Mouse (Mus musculus): ENCODE measurements around the gene Rhbg. TPM values are rescaled to one million over a fixed set of nuclear protein-coding genes. Genes with fewer than 3 reads are reported as not detected.
A peak's percentile ranks its signal among the peaks of the same experiment; 100 is the strongest.

The Rhbg gene
- polyA plus RNA-seq, 1 experiment from 2014 or later = 1.2 TPM

- Histone ChIP-seq H3K36me3 (ENCODE audit: control insufficient read depth, insufficient read depth, low read length) (no peaks in the 10 kb centered on the region), H3K4me2 (ENCODE audit: low read depth) (peak overlapping the region; percentile 73), H3K9me3 (ENCODE audit: control insufficient read depth, low read length) (no peaks in the 10 kb centered on the region), H3K9ac (ENCODE audit: low read length) (peak overlapping the region; percentile 88), H3K4me3 (ENCODE audit: low read depth, low read length) (peak overlapping the region; percentile 59), H3K27ac (ENCODE audit: low read depth, low read length) (peak overlapping the region; percentile 97), H3K27me3 (ENCODE audit: control insufficient read depth, insufficient read depth, low read length) (peaks cover 89% of the 10 kb centered on the region), H3K4me1 (ENCODE audit: control insufficient read depth, insufficient read depth, low read length) (peaks cover 20% of the 10 kb centered on the region)
- ATAC-seq (ENCODE audit: insufficient read depth, low FRiP score, low TSS enrichment) (peak; percentile 54), DNase-seq (ENCODE audit: low spot score) (no peak)
- WGBS = 2% methylated on average over 3 of the region's 3 CpGs
Measured at GRCm38 (mm10) chr3:88206500-88206899, 48.0 kb downstream of the Rhbg start.

GRCm38 (mm10) chr3:88205563-88206491 lies 48.7 kb downstream of the Rhbg start:
- H3K4me3 ChIP-seq (ENCODE audit: low read depth, low read length) = peak overlapping the region; percentile 59; the same call in 1 of the 2 replicates
- no peaks in the 10 kb centered on the region for H3K36me3 ChIP-seq (ENCODE audit: control insufficient read depth, insufficient read depth, low read length)
- ATAC-seq (ENCODE audit: insufficient read depth, low FRiP score, low TSS enrichment) (peak; percentile 68), DNase-seq (ENCODE audit: low spot score) (peak; percentile 83)
- peak overlapping the region; percentile 54 for H3K9ac ChIP-seq (ENCODE audit: low read length)
- under 1% methylated on average over 8 of the region's 8 CpGs for WGBS
- no peaks in the 10 kb centered on the region for H3K9me3 ChIP-seq (ENCODE audit: control insufficient read depth, low read length)
- H3K27me3 ChIP-seq (ENCODE audit: control insufficient read depth, insufficient read depth, low read length) = peaks cover 89% of the 10 kb centered on the region
- H3K27ac ChIP-seq (ENCODE audit: low read depth, low read length) = peak overlapping the region; percentile 97
- H3K4me2 ChIP-seq (ENCODE audit: low read depth) = peak overlapping the region; percentile 73
- peaks cover 26% of the 10 kb centered on the region for H3K4me1 ChIP-seq (ENCODE audit: control insufficient read depth, insufficient read depth, low read length)

- H3K27ac ChIP-seq (ENCODE audit: low read depth, low read length) = peak overlapping the region; percentile 97
- peaks cover 29% of the 10 kb centered on the region for H3K4me1 ChIP-seq (ENCODE audit: control insufficient read depth, insufficient read depth, low read length)
- no peak overlapping the region for H3K4me3 ChIP-seq (ENCODE audit: low read depth, low read length)
- ATAC-seq (ENCODE audit: insufficient read depth, low FRiP score, low TSS enrichment) (peak; percentile 20; the same call in 1 of the 2 replicates), DNase-seq (ENCODE audit: low spot score) (no peak)
- H3K36me3 ChIP-seq (ENCODE audit: control insufficient read depth, insufficient read depth, low read length) = no peaks in the 10 kb centered on the region
- peaks cover 89% of the 10 kb centered on the region for H3K27me3 ChIP-seq (ENCODE audit: control insufficient read depth, insufficient read depth, low read length)
- peak overlapping the region; percentile 14; the same call in 1 of the 2 replicates for H3K4me2 ChIP-seq (ENCODE audit: low read depth)
- 2% methylated on average over 4 of the region's 4 CpGs for WGBS
- H3K9me3 ChIP-seq (ENCODE audit: control insufficient read depth, low read length) = no peaks in the 10 kb centered on the region
- peak overlapping the region; percentile 54; the same call in 1 of the 2 replicates for H3K9ac ChIP-seq (ENCODE audit: low read length)
Measured at GRCm38 (mm10) chr3:88205176-88205562, 49.3 kb downstream of the Rhbg start.

- 6% methylated on average over 1 of the region's 1 CpGs for WGBS
- Histone ChIP-seq H3K36me3 (ENCODE audit: control insufficient read depth, insufficient read depth, low read length) (no peaks in the 10 kb centered on the region), H3K27ac (ENCODE audit: low read depth, low read length) (peak overlapping the region; percentile 97), H3K27me3 (ENCODE audit: control insufficient read depth, insufficient read depth, low read length) (peaks cover 85% of the 10 kb centered on the region), H3K4me3 (ENCODE audit: low read depth, low read length) (no peak overlapping the region), H3K4me1 (ENCODE audit: control insufficient read depth, insufficient read depth, low read length) (peaks cover 31% of the 10 kb centered on the region), H3K4me2 (ENCODE audit: low read depth) (no peak overlapping the region; the same call in 1 of the 2 replicates), H3K9ac (ENCODE audit: low read length) (peak overlapping the region; percentile 54; the same call in 1 of the 2 replicates), H3K9me3 (ENCODE audit: control insufficient read depth, low read length) (no peaks in the 10 kb centered on the region)
- DNase-seq (ENCODE audit: low spot score) (peak; percentile 14), ATAC-seq (ENCODE audit: insufficient read depth, low FRiP score, low TSS enrichment) (no peak)
Measured at GRCm38 (mm10) chr3:88204751-88205150, 49.8 kb downstream of the Rhbg start.

- H3K36me3 ChIP-seq (ENCODE audit: control insufficient read depth, insufficient read depth, low read length) = no peaks in the 10 kb centered on the region
- H3K9ac ChIP-seq (ENCODE audit: low read length) = peak overlapping the region; percentile 47
- WGBS = 7% methylated on average over 7 of the region's 7 CpGs
- H3K9me3 ChIP-seq (ENCODE audit: control insufficient read depth, low read length) = no peaks in the 10 kb centered on the region
- DNase-seq (ENCODE audit: low spot score) (no peak), ATAC-seq (ENCODE audit: insufficient read depth, low FRiP score, low TSS enrichment) (no peak)
- H3K27me3 ChIP-seq (ENCODE audit: control insufficient read depth, insufficient read depth, low read length) = peaks cover 81% of the 10 kb centered on the region
- no peak overlapping the region; the same call in 1 of the 2 replicates for H3K4me2 ChIP-seq (ENCODE audit: low read depth)
- H3K4me3 ChIP-seq (ENCODE audit: low read depth, low read length) = no peak overlapping the region
- H3K27ac ChIP-seq (ENCODE audit: low read depth, low read length) = peak overlapping the region; percentile 97
- H3K4me1 ChIP-seq (ENCODE audit: control insufficient read depth, insufficient read depth, low read length) = peaks cover 31% of the 10 kb centered on the region
Measured at GRCm38 (mm10) chr3:88203999-88204700, 50.4 kb downstream of the Rhbg start.

- Histone ChIP-seq H3K36me3 (ENCODE audit: control insufficient read depth, insufficient read depth, low read length) (no peaks in the 10 kb centered on the region), H3K4me2 (ENCODE audit: low read depth) (no peak overlapping the region), H3K9me3 (ENCODE audit: control insufficient read depth, low read length) (no peaks in the 10 kb centered on the region), H3K27me3 (ENCODE audit: control insufficient read depth, insufficient read depth, low read length) (peaks cover 79% of the 10 kb centered on the region), H3K9ac (ENCODE audit: low read length) (peak overlapping the region; percentile 47; the same call in 1 of the 2 replicates), H3K27ac (ENCODE audit: low read depth, low read length) (peak overlapping the region; percentile 97), H3K4me3 (ENCODE audit: low read depth, low read length) (no peak overlapping the region), H3K4me1 (ENCODE audit: control insufficient read depth, insufficient read depth, low read length) (peaks cover 34% of the 10 kb centered on the region)
- 7% methylated on average over 5 of the region's 5 CpGs for WGBS
- DNase-seq (ENCODE audit: low spot score) (no peak), ATAC-seq (ENCODE audit: insufficient read depth, low FRiP score, low TSS enrichment) (no peak)
Measured at GRCm38 (mm10) chr3:88203456-88203855, 51.1 kb downstream of the Rhbg start.

- no peaks in the 10 kb centered on the region for H3K36me3 ChIP-seq (ENCODE audit: control insufficient read depth, insufficient read depth, low read length)
- DNase-seq (ENCODE audit: low spot score) = peak; percentile 31
- H3K27ac ChIP-seq (ENCODE audit: low read depth, low read length) = no peak overlapping the region
- H3K27me3 ChIP-seq (ENCODE audit: control insufficient read depth, insufficient read depth, low read length) = peaks cover 78% of the 10 kb centered on the region
- peak overlapping the region; percentile 17; the same call in 1 of the 2 replicates for H3K4me2 ChIP-seq (ENCODE audit: low read depth)
- H3K9ac ChIP-seq (ENCODE audit: low read length) = peak overlapping the region; percentile 44
- H3K4me1 ChIP-seq (ENCODE audit: control insufficient read depth, insufficient read depth, low read length) = peaks cover 38% of the 10 kb centered on the region
- no peaks in the 10 kb centered on the region for H3K9me3 ChIP-seq (ENCODE audit: control insufficient read depth, low read length)
- 3% methylated on average over 6 of the region's 6 CpGs for WGBS
- no peak for ATAC-seq (ENCODE audit: insufficient read depth, low FRiP score, low TSS enrichment)
- H3K4me3 ChIP-seq (ENCODE audit: low read depth, low read length) = no peak overlapping the region
Measured at GRCm38 (mm10) chr3:88202986-88203385, 51.5 kb downstream of the Rhbg start.

GRCm38 (mm10) chr3:88201640-88202039 lies 52.9 kb downstream of the Rhbg start:
- peak overlapping the region; percentile 59 for H3K4me2 ChIP-seq (ENCODE audit: low read depth)
- H3K9me3 ChIP-seq (ENCODE audit: control insufficient read depth, low read length) = no peaks in the 10 kb centered on the region
- peak overlapping the region; percentile 88 for H3K9ac ChIP-seq (ENCODE audit: low read length)
- 8% methylated on average over 5 of the region's 5 CpGs for WGBS
- no peak for DNase-seq (ENCODE audit: low spot score)
- no peaks in the 10 kb centered on the region for H3K36me3 ChIP-seq (ENCODE audit: control insufficient read depth, insufficient read depth, low read length)
- H3K4me1 ChIP-seq (ENCODE audit: control insufficient read depth, insufficient read depth, low read length) = peaks cover 40% of the 10 kb centered on the region
- H3K4me3 ChIP-seq (ENCODE audit: low read depth, low read length) = peak overlapping the region; percentile 42; the same call in 1 of the 2 replicates
- no peak overlapping the region for H3K27ac ChIP-seq (ENCODE audit: low read depth, low read length)
- no peak for ATAC-seq (ENCODE audit: insufficient read depth, low FRiP score, low TSS enrichment)
- H3K27me3 ChIP-seq (ENCODE audit: control insufficient read depth, insufficient read depth, low read length) = peaks cover 70% of the 10 kb centered on the region
